Mouse (Mus musculus): ENCODE data around the gene Skap2.

- TF ChIP-seq CTCF (IDR thresholded peaks at IDR 0.05; ENCODE audit: control insufficient read depth, insufficient read depth, insufficient read length) (no peak), MAX (IDR thresholded peaks at IDR 0.05) (no peak), MYOD1 (IDR thresholded peaks at IDR 0.05; ENCODE audit: control insufficient read depth, insufficient read length, low read depth) (no peak), USF1 (IDR thresholded peaks at IDR 0.05; ENCODE audit: low read depth) (no peak), MYOG (IDR thresholded peaks at IDR 0.05; ENCODE audit: control insufficient read depth, extremely low read depth, insufficient read length) (no peak), CEBPB (IDR thresholded peaks at IDR 0.05; ENCODE audit: low read depth) (no peak)
Measured at GRCm38 (mm10) chr6:51863508-51863907, 148.8 kb downstream of the Skap2 start.
